Mouse (Mus musculus): ENCODE measurements at regions not wholly inside any gene's neighbourhood (a gene's known extent, or its start where the extent isn't known, plus 50 kb on each side); places are given as distances from the start of the nearest gene placed in this dataset.

GRCm38 (mm10) chr2:23453250-23453649 is 118.7 kb downstream of the Spopl start:
- CTCF ChIA-PET: no interaction called here
- POLR2A ChIA-PET: interaction anchor here in 2 of 4 experiments (1.0 to 1.6 kb wide), 2 partner anchors 10 to 451 kb away, joined by 3 to 7 read pairs; no protein-coding TSS in a partner anchor
